Mouse (Mus musculus): ENCODE results near the gene Ece1.

GRCm38 (mm10) chr4:137864769-137865168 is 2.7 kb downstream of the Ece1 start:
- TF ChIP-seq CTCF (conservative IDR thresholded peaks at IDR 0.05; ENCODE audit: low read length) (no peak), POU5F1 (IDR thresholded peaks at IDR 0.05; ENCODE audit: borderline replicate concordance, low read length) (no peak), NANOG (IDR thresholded peaks at IDR 0.05; ENCODE audit: borderline replicate concordance, low read length) (no peak)
